Mouse (Mus musculus): ENCODE results near the gene 1700017N19Rik.
"Not testable (repeated sequence)": the region's sequence is repeated elsewhere in the genome, so short reads cannot be mapped to it uniquely, and the experiment has no call there.

1700017N19Rik gene

GRCm38 (mm10) chr10:100590323-100590722, at the start of gene 1700017N19Rik, which contains the start of gene 4930430F08Rik:
1700017N19Rik (plus strand) TSS chr10:100590484.
4930430F08Rik (minus strand) TSS chr10:100590423.
- in situ Hi-C loops (cut with MboI, MseI), result no loop called here

GRCm38 (mm10) chr10:100556566-100557175, 33.6 kb upstream of the 1700017N19Rik start:
- in situ Hi-C loops (cut with MboI, MseI), result no loop called here

- in situ Hi-C loops (cut with MboI, MseI), result not testable (repeated sequence)
These were observed 29.9 kb upstream of the 1700017N19Rik start for GRCm38 (mm10) chr10:100560194-100560883.

- in situ Hi-C loops (cut with MboI, MseI), result no loop called here
These were observed 26.2 kb upstream of the 1700017N19Rik start for GRCm38 (mm10) chr10:100564112-100564511.

- in situ Hi-C loops (cut with MboI, MseI), result no loop called here
These were observed 18.6 kb upstream of the 1700017N19Rik start for GRCm38 (mm10) chr10:100571707-100572106.

GRCm38 (mm10) chr10:100574505-100575149, 15.7 kb upstream of the 1700017N19Rik start:
- in situ Hi-C loops (cut with MboI, MseI), result no loop called here

- in situ Hi-C loops (cut with MboI, MseI), result no loop called here
These were observed 15.0 kb upstream of the 1700017N19Rik start for GRCm38 (mm10) chr10:100575294-100575693.

GRCm38 (mm10) chr10:100584178-100584577, 6.1 kb upstream of the 1700017N19Rik start:
- in situ Hi-C loops (cut with MboI, MseI), result no loop called here

- in situ Hi-C loops (cut with MboI, MseI), result no loop called here
These were observed 1.8 kb upstream of the 1700017N19Rik start for GRCm38 (mm10) chr10:100588524-100588923.

GRCm38 (mm10) chr10:100588932-100589388, 1.3 kb upstream of the 1700017N19Rik start:
- in situ Hi-C loops (cut with MboI, MseI), result no loop called here

GRCm38 (mm10) chr10:100598339-100598738, 8.1 kb downstream of the 1700017N19Rik start:
- in situ Hi-C loops (cut with MboI, MseI), result no loop called here

GRCm38 (mm10) chr10:100603511-100603910, 13.2 kb downstream of the 1700017N19Rik start:
- in situ Hi-C loops (cut with MboI, MseI), result no loop called here

GRCm38 (mm10) chr10:100604254-100604653, 14.0 kb downstream of the 1700017N19Rik start:
- in situ Hi-C loops (cut with MboI, MseI), result no loop called here

- in situ Hi-C loops (cut with MboI, MseI), result no loop called here
These were observed 27.1 kb downstream of the 1700017N19Rik start for GRCm38 (mm10) chr10:100617233-100617903.

GRCm38 (mm10) chr10:100619474-100619873, 29.2 kb downstream of the 1700017N19Rik start:
- in situ Hi-C loops (cut with MboI, MseI), result no loop called here

- in situ Hi-C loops (cut with MboI, MseI), result no loop called here
These were observed 29.8 kb downstream of the 1700017N19Rik start for GRCm38 (mm10) chr10:100620040-100620439.

- in situ Hi-C loops (cut with MboI, MseI), result no loop called here
These were observed 32.2 kb downstream of the 1700017N19Rik start for GRCm38 (mm10) chr10:100622494-100622893.

- in situ Hi-C loops (cut with MboI, MseI), result loop anchor here (25.0 kb wide), 1 partner anchor 1807 kb away; no protein-coding TSS in a partner anchor
These were observed 39.6 kb downstream of the 1700017N19Rik start for GRCm38 (mm10) chr10:100629762-100630438.

GRCm38 (mm10) chr10:100642887-100643286, 52.6 kb downstream of the 1700017N19Rik start:
- in situ Hi-C loops (cut with MboI, MseI), result loop anchor here (25.0 kb wide), 1 partner anchor 1794 kb away; no protein-coding TSS in a partner anchor

GRCm38 (mm10) chr10:100645331-100645935, 55.1 kb downstream of the 1700017N19Rik start:
- in situ Hi-C loops (cut with MboI, MseI), result loop anchor here (25.0 kb wide), 1 partner anchor 1792 kb away; no protein-coding TSS in a partner anchor

GRCm38 (mm10) chr10:100654183-100654582, 63.9 kb downstream of the 1700017N19Rik start:
- in situ Hi-C loops (cut with MboI, MseI), result no loop called here
